Mouse (Mus musculus): ENCODE data around the gene Cog5. TPM values are rescaled to one million over a fixed set of nuclear protein-coding genes. Genes with fewer than 3 reads are reported as not detected.
A peak's percentile ranks its signal among the peaks of the same experiment; 100 is the strongest.

The Cog5 gene
- polyA plus RNA-seq, 1 experiment from 2014 or later: 26.1 TPM

DNA sequence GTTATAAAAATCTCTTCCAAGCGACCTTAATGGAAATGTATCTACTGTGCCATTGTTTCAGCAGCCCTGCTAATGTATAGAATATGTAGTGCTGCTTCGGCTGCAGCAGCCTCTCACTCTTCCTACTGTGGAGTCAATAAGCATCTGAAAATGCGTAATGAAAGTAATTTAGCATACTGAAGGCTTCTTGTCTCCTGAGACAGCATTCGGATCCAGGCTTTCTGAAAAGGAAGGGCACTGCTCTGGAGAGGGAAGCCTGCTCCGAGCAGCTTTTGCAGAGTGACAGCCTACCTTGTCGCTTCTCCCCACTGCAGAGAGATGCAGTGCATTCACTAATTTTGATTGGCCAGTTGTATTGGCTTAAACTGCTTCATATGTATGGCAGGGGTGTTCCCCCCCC is 58.9 kb downstream of the Cog5 start, which contains the start of gene Gpr22:
Gene Gpr22, minus strand, starts transcription at position 348 of the 400 bp plus-strand sequence.
- peaks cover under 1% of the 10 kb centered on the region; the same call in 1 of the 2 replicates for H3K4me1 ChIP-seq
- H3K4me3 ChIP-seq: peak within 1 kb of the TSS; percentile 50
- no peaks in the 10 kb centered on the region for H3K27me3 ChIP-seq (ENCODE audit: insufficient read depth, poor library complexity, severe bottlenecking)
- H3K36me3 ChIP-seq: no peaks in the 10 kb centered on the region
- 33% methylated on average over 6 of the region's 6 CpGs for WGBS
- DNase-seq (ENCODE audit: low spot score): no peak
- peak within 1 kb of the TSS; percentile 77 for H3K27ac ChIP-seq
- no peaks in the 10 kb centered on the region for H3K9me3 ChIP-seq

DNA sequence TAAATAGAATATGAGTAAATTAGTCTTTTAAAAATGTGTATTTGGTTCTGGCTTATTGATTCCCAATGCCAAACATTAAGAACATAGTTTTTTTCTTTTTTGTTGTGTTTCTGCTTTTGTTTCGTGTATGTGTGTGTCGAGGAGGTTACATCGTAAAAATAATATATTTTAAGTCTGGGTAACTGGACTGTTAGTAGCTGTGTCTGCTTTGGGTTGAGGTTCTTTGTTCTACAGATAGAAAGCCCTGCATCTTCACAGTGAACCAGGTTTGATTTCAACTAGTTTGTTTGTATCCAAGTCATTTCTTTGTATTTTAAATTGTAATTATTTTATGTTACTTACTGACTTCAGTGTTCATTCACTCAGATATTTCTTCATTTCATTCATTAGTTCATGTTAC is 59.4 kb downstream of the Cog5 start:
- Histone ChIP-seq H3K4me1 (peaks cover 5% of the 10 kb centered on the region; the same call in 1 of the 2 replicates), H3K27me3 (ENCODE audit: insufficient read depth, poor library complexity, severe bottlenecking) (no peaks in the 10 kb centered on the region), H3K9me3 (no peaks in the 10 kb centered on the region), H3K36me3 (no peaks in the 10 kb centered on the region), H3K27ac (0 out of 2 replicates have a peak overlapping the region, but pooled peaks have one; percentile 77), H3K4me3 (peak overlapping the region; percentile 50; the same call in 1 of the 2 replicates)
- WGBS: 80% methylated on average over 3 of the region's 3 CpGs
- DNase-seq (ENCODE audit: low spot score): no peak

DNA sequence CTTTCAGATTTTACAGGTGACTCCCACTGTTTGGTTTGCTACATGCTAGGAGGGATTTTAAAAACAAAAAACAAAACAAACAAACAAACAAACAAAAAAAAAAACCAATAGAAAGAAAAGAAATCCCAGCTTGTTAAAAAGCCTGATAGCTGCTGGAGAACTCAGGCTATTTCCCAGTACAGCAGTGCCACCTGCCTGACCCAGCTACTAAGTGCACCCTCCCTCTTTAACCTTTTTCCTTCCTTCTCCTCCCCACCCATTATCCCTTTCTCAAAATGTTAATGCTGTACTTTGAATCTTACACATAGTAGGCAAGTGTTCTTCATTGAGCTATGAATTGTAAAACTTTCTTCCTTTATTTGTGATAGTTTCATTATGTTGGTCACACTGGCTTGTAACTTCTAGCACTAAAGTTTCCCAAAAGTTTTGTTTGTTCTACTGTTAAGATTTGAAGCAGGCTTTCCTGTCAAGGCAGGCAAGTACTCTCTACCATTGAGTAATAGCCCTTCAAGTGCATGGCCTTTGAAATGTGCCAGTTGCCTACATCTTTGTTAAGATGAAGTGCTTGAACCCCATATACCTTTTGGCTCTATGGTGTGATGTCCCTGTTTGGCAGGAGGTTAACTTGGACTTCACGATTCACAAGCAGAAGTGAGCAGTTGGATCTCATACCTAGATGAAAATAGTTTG is 65.1 kb downstream of the Cog5 start:
- Histone ChIP-seq H3K36me3 (peaks cover 3% of the 10 kb centered on the region; the same call in 1 of the 2 replicates), H3K4me3 (no peak overlapping the region), H3K27me3 (ENCODE audit: insufficient read depth, poor library complexity, severe bottlenecking) (no peaks in the 10 kb centered on the region), H3K27ac (no peak overlapping the region), H3K9me3 (no peaks in the 10 kb centered on the region), H3K4me1 (peaks cover 21% of the 10 kb centered on the region; the same call in 1 of the 2 replicates)
- WGBS: 81% methylated on average over 1 of the region's 1 CpGs
- DNase-seq (ENCODE audit: low spot score): no peak

GRCm38 (mm10) chr12:31724576-31724975 is 69.9 kb downstream of the Cog5 start:
- H3K36me3 ChIP-seq: peaks cover 4% of the 10 kb centered on the region; the same call in 1 of the 2 replicates
- no peak overlapping the region for H3K4me3 ChIP-seq
- no peaks in the 10 kb centered on the region for H3K27me3 ChIP-seq (ENCODE audit: insufficient read depth, poor library complexity, severe bottlenecking)
- H3K27ac ChIP-seq: no peak overlapping the region
- no peak for DNase-seq (ENCODE audit: low spot score)
- no peaks in the 10 kb centered on the region for H3K9me3 ChIP-seq
- WGBS: 82% methylated on average over 3 of the region's 3 CpGs
- H3K4me1 ChIP-seq: peaks cover 32% of the 10 kb centered on the region

GRCm38 (mm10) chr12:31725511-31726275 is 71.0 kb downstream of the Cog5 start:
- Histone ChIP-seq H3K27me3 (ENCODE audit: insufficient read depth, poor library complexity, severe bottlenecking) (no peaks in the 10 kb centered on the region), H3K9me3 (no peaks in the 10 kb centered on the region), H3K4me1 (peaks cover 26% of the 10 kb centered on the region), H3K27ac (peak overlapping the region; percentile 76), H3K36me3 (peaks cover 4% of the 10 kb centered on the region; the same call in 1 of the 2 replicates), H3K4me3 (no peak overlapping the region)
- 73% methylated on average over 12 of the region's 12 CpGs for WGBS
- no peak for DNase-seq (ENCODE audit: low spot score)

GRCm38 (mm10) chr12:31726707-31727106 is 72.0 kb downstream of the Cog5 start:
- H3K27ac ChIP-seq: peak overlapping the region; percentile 67; the same call in 1 of the 2 replicates
- no peak for DNase-seq (ENCODE audit: low spot score)
- peaks cover 4% of the 10 kb centered on the region; the same call in 1 of the 2 replicates for H3K36me3 ChIP-seq
- H3K4me1 ChIP-seq: peaks cover 18% of the 10 kb centered on the region
- no peaks in the 10 kb centered on the region for H3K9me3 ChIP-seq
- H3K4me3 ChIP-seq: no peak overlapping the region
- 12% methylated on average over 1 of the region's 1 CpGs for WGBS
- H3K27me3 ChIP-seq (ENCODE audit: insufficient read depth, poor library complexity, severe bottlenecking): no peaks in the 10 kb centered on the region

GRCm38 (mm10) chr12:31730126-31730525 is 75.5 kb downstream of the Cog5 start:
- no peak for DNase-seq (ENCODE audit: low spot score)
- Histone ChIP-seq H3K36me3 (no peaks in the 10 kb centered on the region), H3K9me3 (no peaks in the 10 kb centered on the region), H3K4me3 (no peak overlapping the region), H3K4me1 (peaks cover 18% of the 10 kb centered on the region), H3K27ac (no peak overlapping the region), H3K27me3 (ENCODE audit: insufficient read depth, poor library complexity, severe bottlenecking) (no peaks in the 10 kb centered on the region)
- 87% methylated on average over 1 of the region's 1 CpGs for WGBS

GRCm38 (mm10) chr12:31734616-31735015 is 79.9 kb downstream of the Cog5 start:
- no peaks in the 10 kb centered on the region for H3K4me1 ChIP-seq
- H3K27ac ChIP-seq: no peak overlapping the region
- no peaks in the 10 kb centered on the region for H3K36me3 ChIP-seq
- H3K4me3 ChIP-seq: no peak overlapping the region
- H3K9me3 ChIP-seq: no peaks in the 10 kb centered on the region
- WGBS: 77% methylated on average over 2 of the region's 2 CpGs
- DNase-seq (ENCODE audit: low spot score): no peak
- no peaks in the 10 kb centered on the region for H3K27me3 ChIP-seq (ENCODE audit: insufficient read depth, poor library complexity, severe bottlenecking)

GRCm38 (mm10) chr12:31747301-31747700 is 92.6 kb downstream of the Cog5 start:
- no peak overlapping the region for H3K27ac ChIP-seq
- H3K27me3 ChIP-seq (ENCODE audit: insufficient read depth, poor library complexity, severe bottlenecking): no peaks in the 10 kb centered on the region
- no peaks in the 10 kb centered on the region for H3K4me1 ChIP-seq
- WGBS: 81% methylated on average over 8 of the region's 8 CpGs
- DNase-seq (ENCODE audit: low spot score): no peak
- no peaks in the 10 kb centered on the region for H3K9me3 ChIP-seq
- no peak overlapping the region for H3K4me3 ChIP-seq
- 0 out of 2 replicates have a peak, but pooled peaks cover 8% of the 10 kb centered on the region for H3K36me3 ChIP-seq

GRCm38 (mm10) chr12:31749846-31750245 is 95.2 kb downstream of the Cog5 start:
- no peak for DNase-seq (ENCODE audit: low spot score)
- 0 out of 2 replicates have a peak, but pooled peaks cover 5% of the 10 kb centered on the region for H3K36me3 ChIP-seq
- no peak overlapping the region for H3K27ac ChIP-seq
- no peaks in the 10 kb centered on the region for H3K4me1 ChIP-seq
- 93% methylated on average over 4 of the region's 4 CpGs for WGBS
- H3K4me3 ChIP-seq: no peak overlapping the region
- H3K9me3 ChIP-seq: no peaks in the 10 kb centered on the region
- H3K27me3 ChIP-seq (ENCODE audit: insufficient read depth, poor library complexity, severe bottlenecking): no peaks in the 10 kb centered on the region

DNA sequence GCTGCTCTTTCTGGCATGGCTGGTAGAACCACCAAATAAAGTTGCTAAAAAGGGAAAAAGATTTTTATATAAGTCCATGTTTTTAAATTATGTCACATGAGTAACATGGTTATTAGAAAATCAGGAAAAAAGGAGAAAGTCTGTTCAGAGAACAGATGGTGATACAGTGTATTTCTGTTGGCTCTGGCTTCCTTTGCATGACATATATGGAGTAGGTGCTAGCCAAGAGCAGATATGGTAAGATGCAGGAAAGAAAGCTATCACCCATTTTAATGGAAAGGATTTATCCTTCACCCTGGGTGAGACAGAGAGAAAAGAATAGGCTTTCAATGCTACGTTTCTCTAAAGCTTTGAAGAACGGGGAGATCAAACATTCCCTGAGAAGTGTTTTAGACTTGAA is 99.8 kb downstream of the Cog5 start:
- no peaks in the 10 kb centered on the region for H3K9me3 ChIP-seq

GRCm38 (mm10) chr12:31755885-31756755 is 101.5 kb downstream of the Cog5 start:
- WGBS: 51% methylated on average over 2 of the region's 2 CpGs
- no peaks in the 10 kb centered on the region for H3K27me3 ChIP-seq (ENCODE audit: insufficient read depth, poor library complexity, severe bottlenecking)
- H3K4me3 ChIP-seq: no peak overlapping the region
- no peaks in the 10 kb centered on the region for H3K9me3 ChIP-seq
- H3K27ac ChIP-seq: no peak overlapping the region
- H3K4me1 ChIP-seq: peaks cover 3% of the 10 kb centered on the region; the same call in 1 of the 2 replicates
- no peak for DNase-seq (ENCODE audit: low spot score)
- H3K36me3 ChIP-seq: no peaks in the 10 kb centered on the region

More for the DNA sequence above, 99.8 kb downstream of the Cog5 start:
- H3K4me3 ChIP-seq: no peak overlapping the region
- H3K4me1 ChIP-seq: peaks cover 3% of the 10 kb centered on the region; the same call in 1 of the 2 replicates
- WGBS: 68% methylated on average over 2 of the region's 2 CpGs
- no peaks in the 10 kb centered on the region for H3K27me3 ChIP-seq (ENCODE audit: insufficient read depth, poor library complexity, severe bottlenecking)
- no peak overlapping the region for H3K27ac ChIP-seq
- no peak for DNase-seq (ENCODE audit: low spot score)
- H3K36me3 ChIP-seq: no peaks in the 10 kb centered on the region
